Mouse (Mus musculus) liver, embryonic 14.5 days (tissue): ENCODE results near the gene Nup37.

Experiments
- CTCF ChIP-seq: IDR thresholded peaks from 2 replicates; pipeline ENCODE4 v1.5.1; 2016; ENCODE audit warnings: antibody characterized with exemption, low read depth, control low read depth
- EP300 ChIP-seq: IDR thresholded peaks from 2 replicates; pipeline ENCODE4 v1.6.1; 2016; ENCODE audit warnings: antibody characterized with exemption, low read depth

DNA sequence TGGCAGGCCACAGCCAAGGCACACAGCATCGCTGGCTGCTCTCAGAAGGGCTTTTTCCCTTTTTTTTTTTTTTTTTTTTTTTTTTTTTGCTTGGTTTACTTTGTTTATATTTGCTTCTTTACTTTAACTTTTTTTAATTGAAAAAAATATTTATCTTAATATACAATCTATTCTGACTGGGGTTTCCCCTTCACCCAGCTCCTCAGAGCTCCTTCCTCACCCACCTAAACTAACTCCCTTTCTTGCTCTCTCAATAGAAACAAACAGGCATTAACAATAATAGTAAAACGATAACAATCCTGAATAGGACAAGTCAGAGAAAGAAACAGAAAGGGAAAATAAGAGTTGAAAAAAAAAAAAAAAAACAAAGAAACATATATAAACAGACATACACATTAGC lies 15.3 kb downstream of the Nup37 start:
- TF ChIP-seq CTCF (no peak), EP300 (no peak)
